Mouse (Mus musculus): ENCODE measurements around the gene Gm49358.

DNA sequence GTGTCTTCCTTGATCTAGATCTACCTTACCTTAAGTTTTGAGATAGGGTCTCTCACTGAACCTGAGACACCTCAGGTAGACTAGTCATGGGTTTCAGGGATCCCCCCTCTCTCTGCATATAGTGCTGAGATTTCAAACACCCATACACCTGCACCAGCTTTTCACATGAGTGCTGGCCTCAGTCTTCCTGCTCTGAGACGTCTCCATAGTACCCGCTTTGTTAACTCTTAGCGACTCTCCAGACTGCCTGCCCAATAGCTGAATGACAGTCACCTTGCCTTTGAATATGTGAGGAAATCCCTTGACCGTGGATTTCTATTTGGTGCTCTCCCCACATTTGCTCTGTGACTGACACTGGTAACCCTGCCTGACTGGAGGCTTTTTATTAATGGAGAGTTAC lies 30.4 kb downstream of the Gm49358 start:
- TF ChIP-seq POLR2A (IDR thresholded peaks at IDR 0.05; ENCODE audit: borderline replicate concordance, low read depth, low read length) (no peak), CTCF (IDR thresholded peaks at IDR 0.05; ENCODE audit: low read depth, low read length) (no peak)
